Mouse (Mus musculus) stomach, embryonic 14.5 days (tissue): ENCODE results near the gene Ago3. TPM values are rescaled to one million over a fixed set of nuclear protein-coding genes. Genes with fewer than 3 reads are reported as not detected.

ENCODE experiments used
- ATAC-seq: fragments of 200-750 bp; cut with Nextera tagmentation; 2 replicates; pipeline ENCODE4 v1.8.0; 2017; ENCODE audit warnings: low read depth, moderate TSS enrichment; ENCODE audit not compliant: insufficient number of reproducible peaks, insufficient read depth, low FRiP score
- H3K27ac ChIP-seq: fragments of 300-500 bp; sonication (generic); 2 replicates; pipeline ENCODE4 v1.5.1; 2014; ENCODE audit warnings: mild to moderate bottlenecking, low read length, moderate library complexity, mixed read lengths
- H3K27me3 ChIP-seq: fragments of 300-500 bp; sonication (generic); 2 replicates; pipeline ENCODE4 v1.6.1; 2014; ENCODE audit warnings: low read length, control low read depth, mixed read lengths; ENCODE audit not compliant: control insufficient read depth, insufficient read depth
- H3K36me3 ChIP-seq: fragments of 300-500 bp; sonication (generic); 2 replicates; pipeline ENCODE4 v1.6.1; 2014; ENCODE audit warnings: mild to moderate bottlenecking, control low read depth, low read length, moderate library complexity, mixed read lengths; ENCODE audit not compliant: control insufficient read depth, insufficient read depth
- H3K4me1 ChIP-seq: fragments of 300-500 bp; sonication (generic); 2 replicates; pipeline ENCODE4 v1.6.1; 2014; ENCODE audit warnings: low read length, control low read depth, mixed read lengths; ENCODE audit not compliant: control insufficient read depth, insufficient read depth
- H3K4me2 ChIP-seq: fragments of 300-500 bp; sonication (generic); replicated peaks from 2 replicates; pipeline ENCODE4 v1.6.1; 2014; ENCODE audit warnings: low read depth, low read length, control low read depth
- H3K4me3 ChIP-seq: fragments of 300-500 bp; sonication (generic); 2 replicates; pipeline ENCODE4 v1.5.1; 2014; ENCODE audit warnings: low read depth, low read length, control low read depth
- H3K9ac ChIP-seq: fragments of 300-500 bp; sonication (generic); replicated peaks from 2 replicates; pipeline ENCODE4 v1.6.1; 2014; ENCODE audit warnings: low read depth, mild to moderate bottlenecking, control low read depth, low read length, moderate library complexity, mixed read lengths
- H3K9me3 ChIP-seq: fragments of 300-500 bp; sonication (generic); 2 replicates; pipeline ENCODE4 v1.6.1; 2016; ENCODE audit warnings: low read depth, low read length, control low read depth; ENCODE audit not compliant: control insufficient read depth
- WGBS: fragments of 180-500 bp; shearing (Covaris S2); extraction: QIAGEN DNeasy Blood & Tissue Kit; methylation state at CpG from one replicate; pipeline ENCODE4 v1.1.7; 2014; 5-methylcytosine and 5-hydroxymethylcytosine counted together
- polyA plus RNA-seq: library from polyadenylated mRNA; unstranded; fragments of >200 nt; fragmentation: Nextera tagmentation; extraction: Ambion mirVana; gene quantifications from 2 replicates; pipeline ENCODE4 v1.2.1, GENCODE M21; 2014

Ago3 gene
- polyA plus RNA-seq, 1 experiment from 2014 or later: 18.7 TPM

GRCm38 (mm10) chr4:126287302-126287995 lies 141.9 kb downstream of the Ago3 start:
- H3K27ac ChIP-seq: peak overlapping the region; percentile 44; the same call in 1 of the 2 replicates

GRCm38 (mm10) chr4:126286492-126286891 lies 142.9 kb downstream of the Ago3 start, which contains the start of gene Col8a2:
Gene Col8a2, plus strand, starts transcription at chr4:126286793.
- H3K4me1 ChIP-seq: peaks cover 7% of the 10 kb centered on the region
- 1% methylated on average over 27 of the region's 42 CpGs for WGBS
- peak within 1 kb of the TSS; percentile 74 for H3K4me2 ChIP-seq
- H3K36me3 ChIP-seq: no peaks in the 10 kb centered on the region
- peak within 1 kb of the TSS; percentile 25; the same call in 1 of the 2 replicates for H3K9ac ChIP-seq
- ATAC-seq: 0 out of 2 replicates have a peak, but pooled peaks have one; percentile 39
- H3K27me3 ChIP-seq: no peaks in the 10 kb centered on the region; the same call in 1 of the 2 replicates
- H3K4me3 ChIP-seq: peak within 1 kb of the TSS; percentile 37
- H3K9me3 ChIP-seq: no peaks in the 10 kb centered on the region
- H3K27ac ChIP-seq: peak within 1 kb of the TSS; percentile 44; the same call in 1 of the 2 replicates

More at GRCm38 (mm10) chr4:126287302-126287995, 141.9 kb downstream of the Ago3 start:
- Histone ChIP-seq H3K4me3 (peak overlapping the region; percentile 37; the same call in 1 of the 2 replicates), H3K9ac (no peak overlapping the region), H3K4me2 (peak overlapping the region; percentile 74), H3K36me3 (no peaks in the 10 kb centered on the region), H3K9me3 (no peaks in the 10 kb centered on the region), H3K4me1 (peaks cover 7% of the 10 kb centered on the region), H3K27me3 (no peaks in the 10 kb centered on the region; the same call in 1 of the 2 replicates)
- peak; percentile 30 for ATAC-seq
- 28% methylated on average over 11 of the region's 11 CpGs for WGBS

- no peak for ATAC-seq
- Histone ChIP-seq H3K4me3 (no peak overlapping the region), H3K27ac (no peak overlapping the region), H3K4me1 (peaks cover 7% of the 10 kb centered on the region), H3K9me3 (no peaks in the 10 kb centered on the region), H3K9ac (no peak overlapping the region), H3K4me2 (no peak overlapping the region), H3K36me3 (no peaks in the 10 kb centered on the region), H3K27me3 (no peaks in the 10 kb centered on the region; the same call in 1 of the 2 replicates)
- 85% methylated on average over 8 of the region's 8 CpGs for WGBS
These were observed 145.8 kb downstream of the Ago3 start for GRCm38 (mm10) chr4:126283582-126283981.

GRCm38 (mm10) chr4:126281706-126282105 lies 147.7 kb downstream of the Ago3 start:
- Histone ChIP-seq H3K4me2 (no peak overlapping the region), H3K9me3 (no peaks in the 10 kb centered on the region), H3K4me1 (no peaks in the 10 kb centered on the region), H3K9ac (no peak overlapping the region), H3K4me3 (no peak overlapping the region), H3K27me3 (no peaks in the 10 kb centered on the region; the same call in 1 of the 2 replicates), H3K36me3 (no peaks in the 10 kb centered on the region), H3K27ac (no peak overlapping the region)
- no peak for ATAC-seq
- 72% methylated on average over 9 of the region's 9 CpGs for WGBS

Other genes with a start within 250 kb of the Ago3 start
- 258 and 268 TPM in 2 replicates for gene Thrap3, start 226.8 kb downstream of the Ago3 start, polyA plus RNA-seq
- gene Map7d1, start 173.2 kb downstream of the Ago3 start, polyA plus RNA-seq: 37.2 and 38.7 TPM in 2 replicates
- 14.7 and 17.1 TPM in 2 replicates for gene Trappc3, start 167.2 kb downstream of the Ago3 start, polyA plus RNA-seq
- 10.2 and 10.8 TPM in 2 replicates for gene Col8a2, start 142.8 kb downstream of the Ago3 start, polyA plus RNA-seq
- 48.5 and 50.4 TPM in 2 replicates for gene Adprhl2, start 107.9 kb downstream of the Ago3 start, polyA plus RNA-seq
- 9.4 and 11.9 TPM in 2 replicates for gene Tekt2, start 103.9 kb downstream of the Ago3 start, polyA plus RNA-seq
- gene Ago1, start 39.0 kb upstream of the Ago3 start, polyA plus RNA-seq: 13.3 and 13.8 TPM in 2 replicates
- gene Ago4, start 103.9 kb upstream of the Ago3 start, polyA plus RNA-seq: 2.4 and 3.3 TPM in 2 replicates
- gene Clspn, start 127.4 kb upstream of the Ago3 start, polyA plus RNA-seq: 41.2 and 49.4 TPM in 2 replicates
- gene 5730409E04Rik, start 180.3 kb upstream of the Ago3 start, polyA plus RNA-seq: 3.5 and 4.3 TPM in 2 replicates
- 461 and 487 TPM in 2 replicates for gene Psmb2, start 248.1 kb upstream of the Ago3 start, polyA plus RNA-seq